In the genomic region with DNA sequence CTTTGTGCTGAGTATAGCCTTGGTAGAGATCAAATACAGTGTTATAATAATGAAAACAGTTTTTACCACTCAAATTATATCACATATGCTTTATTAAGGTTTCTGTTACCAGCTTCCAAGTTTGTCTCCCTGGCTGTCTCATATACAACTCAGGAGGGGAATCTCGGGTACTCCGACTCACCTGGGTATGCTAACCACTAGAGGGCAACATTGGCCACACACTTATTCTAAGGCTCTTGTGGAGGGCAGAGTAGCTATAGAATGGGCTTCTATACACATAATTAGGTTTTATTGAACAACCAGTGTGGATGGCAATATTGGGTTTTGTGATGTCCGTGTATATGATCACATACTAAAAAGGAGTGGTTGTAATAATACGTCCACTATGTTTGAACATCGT, we compare ENCODE assay signal across 9 mouse cellular contexts. TPM values are rescaled to one million over a fixed set of nuclear protein-coding genes. Genes with fewer than 3 reads are reported as not detected.
A peak's percentile ranks its signal among the peaks of the same experiment; 100 is the strongest.
DNase-seq lines count a peak whose midpoint lies in the region; ATAC-seq and TF ChIP-seq lines count a peak whose summit lies in the region.
"Had no signal": no experiment of that assay in that cellular context is flagged by ENCODE, and none has a peak within 500 bp of the region (broad histone marks: within the 10 kb centered on the region; RNA-seq: fewer than 3 reads in every experiment).

No protein-coding gene starts in this region.

- H3K36me3 ChIP-seq in midbrain, embryonic 14.5 days (ENCODE audit: control insufficient read depth, insufficient read depth, low read length), result no peaks in the 10 kb centered on the region
- H3K36me3 ChIP-seq in midbrain, embryonic 16.5 days (ENCODE audit: control insufficient read depth, insufficient read depth, low read length), result no peaks in the 10 kb centered on the region
- H3K36me3 ChIP-seq in kidney, postnatal 0 days (ENCODE audit: insufficient read depth, low read length), result no peaks in the 10 kb centered on the region
- no peaks in the 10 kb centered on the region for H3K36me3 ChIP-seq in splenic B cell, adult 2 months (ENCODE audit: control insufficient read depth, insufficient read depth, low read length, poor library complexity, severe bottlenecking)

- no peak for TF ChIP-seq POLR2A in brain, embryonic 14.5 days (IDR thresholded peaks at IDR 0.05; ENCODE audit: borderline replicate concordance, extremely low read depth, insufficient read depth, insufficient read length, poor library complexity, severe bottlenecking)

- H3K27me3 ChIP-seq in midbrain, embryonic 14.5 days (ENCODE audit: control insufficient read depth, insufficient read depth, low read length), result no peaks in the 10 kb centered on the region
- H3K27me3 ChIP-seq in midbrain, embryonic 16.5 days (ENCODE audit: control insufficient read depth, insufficient read depth, low read depth, low read length), result no peaks in the 10 kb centered on the region
- no peaks in the 10 kb centered on the region for H3K27me3 ChIP-seq in kidney, postnatal 0 days (ENCODE audit: insufficient read depth, low read length)
- H3K27me3 ChIP-seq in splenic B cell, adult 2 months (ENCODE audit: control insufficient read depth, insufficient read depth, low read length, poor library complexity, severe bottlenecking), result no peaks in the 10 kb centered on the region

- 0 out of 2 replicates have a peak, but pooled peaks cover 8% of the 10 kb centered on the region for H3K4me1 ChIP-seq in midbrain, embryonic 14.5 days (ENCODE audit: control insufficient read depth, insufficient read depth, low read length)
- H3K4me1 ChIP-seq in midbrain, embryonic 16.5 days (ENCODE audit: control insufficient read depth, insufficient read depth, low read length), result no peaks in the 10 kb centered on the region
- H3K4me1 ChIP-seq in kidney, postnatal 0 days (replicated peaks; ENCODE audit: insufficient read depth, low read length), result no peaks in the 10 kb centered on the region

- ATAC-seq in frontal cortex, adult (ENCODE audit: low TSS enrichment), result peak; percentile 92
- ATAC-seq in midbrain, embryonic 14.5 days (ENCODE audit: low FRiP score, low TSS enrichment), result no peak
- ATAC-seq in midbrain, embryonic 16.5 days, result no peak
- no peak for ATAC-seq in kidney, postnatal 0 days (replicated peaks; ENCODE audit: low FRiP score, low read depth)
- ATAC-seq in erythroblast, adult 5-6 weeks (replicated peaks; ENCODE audit: low FRiP score, poor library complexity, severe bottlenecking), result no peak

- no peak overlapping the region for H3K27ac ChIP-seq in midbrain, embryonic 14.5 days (replicated peaks; ENCODE audit: low read depth, low read length)
- no peak overlapping the region for H3K27ac ChIP-seq in midbrain, embryonic 16.5 days (ENCODE audit: low read length)
- no peak overlapping the region for H3K27ac ChIP-seq in kidney, postnatal 0 days

- no peak overlapping the region for H3K9ac ChIP-seq in midbrain, embryonic 14.5 days (replicated peaks; ENCODE audit: low read length)
- no peak overlapping the region for H3K9ac ChIP-seq in midbrain, embryonic 16.5 days (ENCODE audit: low read depth, low read length)
- H3K9ac ChIP-seq in kidney, postnatal 0 days (ENCODE audit: low read depth, low read length), result no peak overlapping the region

- TF ChIP-seq CTCF in brain, embryonic 14.5 days (IDR thresholded peaks at IDR 0.05; ENCODE audit: borderline replicate concordance, extremely low read depth, insufficient read depth, insufficient read length), result peak; percentile 57; the same call in 1 of the 2 replicates
- TF ChIP-seq CTCF in kidney, postnatal 0 days (IDR thresholded peaks at IDR 0.05; ENCODE audit: low read depth), result peak; percentile 79

- no peaks in the 10 kb centered on the region for H3K9me3 ChIP-seq in midbrain, embryonic 14.5 days (ENCODE audit: control insufficient read depth, low read length)
- no peaks in the 10 kb centered on the region for H3K9me3 ChIP-seq in midbrain, embryonic 16.5 days (replicated peaks; ENCODE audit: control insufficient read depth, low read length, poor library complexity, severe bottlenecking)
- no peaks in the 10 kb centered on the region for H3K9me3 ChIP-seq in kidney, postnatal 0 days (replicated peaks; ENCODE audit: low read length)

- DNase-seq in frontal cortex, postnatal 10 days (ENCODE audit: low spot score in 2 of 2), result no peak
- DNase-seq in midbrain, embryonic 14.5 days, result peak; percentile 58
- DNase-seq in brain, embryonic 14.5 days (ENCODE audit: low read depth), result peak; percentile 50
- peak; percentile 51 for DNase-seq in kidney, postnatal 0 days (ENCODE audit: low spot score)
- peak; percentile 17 for DNase-seq in splenic B cell, adult 2 months (ENCODE audit: low read depth, low spot score)

- H3K4me3 ChIP-seq in midbrain, embryonic 14.5 days (replicated peaks; ENCODE audit: low read depth, low read length), result no peak overlapping the region
- no peak overlapping the region for H3K4me3 ChIP-seq in midbrain, embryonic 16.5 days (ENCODE audit: low read depth, low read length)
- H3K4me3 ChIP-seq in kidney, postnatal 0 days (replicated peaks; ENCODE audit: low read depth, low read length), result no peak overlapping the region
- H3K4me3 ChIP-seq: myocyte had no signal

- 48% methylated on average over 5 of the region's 5 CpGs for WGBS in midbrain, embryonic 14.5 days
- WGBS in midbrain, embryonic 16.5 days, result 45% methylated on average over 5 of the region's 5 CpGs
- WGBS in kidney, postnatal 0 days, result 44% methylated on average over 5 of the region's 5 CpGs

- no peak overlapping the region for H3K4me2 ChIP-seq in midbrain, embryonic 14.5 days (ENCODE audit: low read length)
- H3K4me2 ChIP-seq in midbrain, embryonic 16.5 days (ENCODE audit: low read length), result no peak overlapping the region
- H3K4me2 ChIP-seq in kidney, postnatal 0 days (ENCODE audit: low read length), result no peak overlapping the region

RNA-seq across cellular contexts. Expression of a gene that starts 47.1 kb away (rescaled TPM):
- 5.9 and 6.5 TPM in 2 replicates for polyA plus RNA-seq in midbrain, embryonic 14.5 days (2014; fragmentation: Nextera tagmentation; extraction: Ambion mirVana)
- 4.6 and 4.7 TPM in 2 replicates for polyA plus RNA-seq in midbrain, embryonic 16.5 days (2015; fragmentation: Nextera tagmentation; extraction: Ambion mirVana)
- polyA plus RNA-seq in brain, embryonic 14.5 days (2012; rRNA removed), result 9.7 and 11.3 TPM in 2 replicates
- polyA plus RNA-seq in kidney, postnatal 0 days (2015; fragmentation: Nextera tagmentation; extraction: Ambion mirVana), result 10.0 and 10.5 TPM in 2 replicates
- 8.2 and 9.4 TPM in 2 replicates for total RNA-seq in erythroblast, adult 5-6 weeks (2015; ENCODE audit: low replicate concordance)
- 9.4 and 15.6 TPM in 2 replicates for total RNA-seq in erythroblast, adult 5-6 weeks (2017; ENCODE audit: low replicate concordance)

Comparison
In these comparisons a context has a peak if more than half of its experiments do, and no peak if none do; other contexts are left out.
1. DNase-seq: peak in midbrain, embryonic 14.5 days (single experiment), brain, embryonic 14.5 days (single experiment), kidney, postnatal 0 days (single experiment) and splenic B cell, adult 2 months (single experiment); none in frontal cortex, postnatal 10 days (0 of 2).